Mouse (Mus musculus) telencephalon, adult 2 months (tissue): ENCODE results near the gene Bmp7.

Experiments
- DNase-seq: peaks from one replicate; pipeline ENCODE4 v3.0.0-alpha.2; 2011; ENCODE audit warnings: low read depth, low spot score

Bmp7 gene

DNA sequence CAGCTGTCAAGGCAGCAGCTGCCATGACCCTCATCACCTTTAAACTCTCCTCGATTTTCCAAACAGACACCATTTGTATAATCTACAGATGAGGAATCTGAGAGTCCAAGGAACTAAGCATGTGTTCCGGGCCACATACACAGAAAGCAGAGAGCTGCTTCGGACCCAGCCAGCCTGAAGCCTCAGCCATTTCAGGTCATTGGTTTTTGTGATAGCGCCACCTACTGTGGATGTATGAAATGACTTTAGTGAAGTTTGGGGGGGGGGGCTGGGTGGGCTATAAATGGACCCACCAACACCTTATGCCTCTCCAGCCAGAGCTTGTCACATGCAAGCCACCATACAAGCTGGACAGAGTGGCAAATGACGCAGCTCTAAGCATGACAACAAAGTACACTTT is 8.9 kb upstream of the Bmp7 start:
- DNase-seq, result no peak

DNA sequence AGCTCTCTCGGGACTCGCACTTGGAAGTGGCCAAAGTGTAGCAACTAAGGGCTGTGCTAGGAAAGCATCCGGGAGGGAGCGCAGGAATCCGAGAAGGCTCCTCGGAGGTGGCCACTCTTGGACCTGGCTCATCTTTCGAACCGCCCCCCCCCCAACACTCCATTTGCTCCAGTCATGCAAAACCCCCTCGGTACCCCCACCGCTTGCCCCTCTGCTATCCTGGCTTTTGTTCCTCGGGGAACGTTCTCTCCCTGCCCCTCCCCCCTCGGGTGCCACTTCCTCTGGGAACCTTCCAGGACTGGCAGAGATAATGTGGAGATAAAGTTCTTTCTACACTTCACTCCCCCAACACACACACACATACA is 660 bp upstream of the Bmp7 start:
- no peak for DNase-seq

DNA sequence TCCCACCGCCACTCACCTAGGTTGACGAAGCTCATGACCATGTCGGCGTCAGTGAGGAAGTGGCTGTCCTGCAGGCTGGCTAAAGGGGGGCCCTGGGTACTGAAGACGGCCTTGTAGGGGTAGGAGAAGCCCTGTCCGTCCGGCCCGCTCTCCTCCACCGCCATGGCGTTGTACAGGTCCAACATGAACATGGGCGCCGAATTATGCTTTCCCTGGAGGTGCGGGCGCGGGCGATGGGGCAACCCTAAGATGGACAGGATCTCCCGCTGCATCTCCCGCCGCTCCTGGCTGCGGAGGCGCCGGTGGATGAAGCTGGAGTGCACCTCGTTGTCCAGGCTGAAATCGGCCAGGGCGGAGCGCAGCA is 500 bp downstream of the Bmp7 start:
- DNase-seq, result no peak

DNA sequence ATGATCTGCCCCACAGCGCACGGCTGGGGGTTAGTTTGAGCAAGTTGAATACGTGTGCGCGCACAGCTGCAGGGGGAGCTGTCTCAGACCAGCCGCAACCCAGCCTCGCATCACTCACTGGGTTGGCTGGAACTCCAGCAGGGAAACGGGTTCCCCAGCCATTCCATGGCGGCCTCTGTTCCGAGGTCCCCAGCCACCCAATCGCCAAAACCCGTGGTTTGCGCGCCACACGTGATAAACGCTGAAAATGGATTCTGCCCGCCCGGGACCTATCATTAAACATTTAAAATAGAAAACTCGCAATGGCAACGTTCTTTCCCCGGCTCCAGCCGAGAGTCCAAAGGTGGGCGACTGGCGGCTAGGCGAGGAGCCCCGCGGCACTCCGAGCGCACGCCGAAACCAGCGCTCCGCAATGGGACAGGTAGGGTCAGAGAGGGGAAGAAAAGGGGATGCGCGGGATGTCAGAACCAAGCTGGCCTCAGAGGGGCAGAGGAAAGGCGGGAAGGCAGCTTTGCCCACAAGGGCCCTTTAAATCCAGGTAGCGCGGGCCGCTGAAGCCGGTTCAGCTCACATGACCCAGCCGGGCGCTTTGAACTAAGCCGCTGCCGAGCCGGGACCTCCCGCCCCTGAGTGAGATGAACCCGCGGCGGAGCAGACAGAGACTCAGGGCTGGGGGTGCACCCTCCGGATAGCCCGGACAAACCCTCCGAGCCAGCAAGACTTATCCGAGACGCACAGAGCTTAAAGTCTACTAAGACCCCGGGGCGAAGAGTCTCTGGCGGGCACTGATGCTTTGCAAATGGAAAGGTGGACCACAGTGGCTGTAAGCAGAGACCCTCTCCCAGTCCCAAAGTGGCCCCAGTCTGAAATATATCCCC is 1.1 kb downstream of the Bmp7 start:
- DNase-seq, result no peak

DNA sequence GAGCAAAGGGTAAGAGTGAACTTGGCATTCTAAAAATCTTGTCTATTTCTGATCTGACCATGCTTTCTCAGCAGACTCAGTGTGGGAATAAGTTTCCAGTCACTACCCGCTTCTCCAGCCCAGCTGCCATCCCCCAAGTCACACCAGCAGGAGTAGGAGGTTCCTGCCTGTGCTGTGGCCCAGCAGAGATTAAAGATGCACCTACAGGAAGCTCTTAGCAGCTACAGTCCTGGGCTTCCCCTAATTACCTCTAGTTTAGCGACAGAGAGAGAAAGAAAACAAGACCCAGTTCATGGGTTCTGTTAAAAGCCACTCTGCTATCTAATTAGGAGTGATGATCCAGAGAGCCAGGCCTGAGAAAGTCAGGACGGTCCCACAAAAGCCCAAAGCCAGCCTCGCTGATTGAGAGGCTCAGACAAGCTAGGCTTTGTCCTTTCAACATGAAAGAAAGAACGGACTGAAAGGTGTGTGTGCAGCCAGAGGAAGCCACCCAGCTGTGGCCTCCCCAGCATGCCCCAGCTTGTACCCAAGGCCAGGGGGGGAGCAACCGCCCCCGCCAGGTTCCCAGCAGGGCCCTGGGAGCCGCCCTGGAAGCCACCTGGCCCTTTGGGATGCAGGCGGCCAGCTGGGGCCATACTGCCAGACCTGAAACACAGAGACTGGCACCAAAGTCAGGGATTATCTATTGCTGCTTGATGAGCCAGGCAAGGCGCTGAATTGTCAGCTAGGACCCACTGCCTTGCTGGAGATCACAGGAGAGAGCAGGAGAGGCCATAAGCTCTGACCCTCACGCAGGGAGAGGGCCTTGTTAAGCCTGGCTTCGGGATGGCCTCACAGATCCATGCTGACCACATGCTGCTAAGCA is 2.6 kb downstream of the Bmp7 start:
- no peak for DNase-seq

DNA sequence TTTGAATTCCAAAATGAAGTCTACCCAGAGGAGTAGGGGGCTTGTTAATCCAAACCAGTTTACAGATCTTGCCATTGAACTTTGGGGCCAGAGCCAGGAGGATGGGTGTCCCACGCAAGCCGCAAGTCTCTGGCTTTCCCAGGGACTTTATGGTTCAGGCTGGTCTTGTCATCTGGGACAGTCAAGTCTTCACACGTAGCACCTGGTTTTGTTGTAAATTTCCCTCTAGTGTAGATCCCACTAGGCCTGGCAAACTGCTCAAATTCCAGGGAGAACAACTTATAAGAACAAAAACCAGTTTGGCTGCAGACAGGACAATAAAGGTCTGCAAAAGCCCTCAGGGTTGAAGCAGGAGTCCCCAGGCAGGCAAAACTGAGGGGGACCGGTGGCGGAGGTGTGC is 3.3 kb downstream of the Bmp7 start:
- DNase-seq, result no peak

DNA sequence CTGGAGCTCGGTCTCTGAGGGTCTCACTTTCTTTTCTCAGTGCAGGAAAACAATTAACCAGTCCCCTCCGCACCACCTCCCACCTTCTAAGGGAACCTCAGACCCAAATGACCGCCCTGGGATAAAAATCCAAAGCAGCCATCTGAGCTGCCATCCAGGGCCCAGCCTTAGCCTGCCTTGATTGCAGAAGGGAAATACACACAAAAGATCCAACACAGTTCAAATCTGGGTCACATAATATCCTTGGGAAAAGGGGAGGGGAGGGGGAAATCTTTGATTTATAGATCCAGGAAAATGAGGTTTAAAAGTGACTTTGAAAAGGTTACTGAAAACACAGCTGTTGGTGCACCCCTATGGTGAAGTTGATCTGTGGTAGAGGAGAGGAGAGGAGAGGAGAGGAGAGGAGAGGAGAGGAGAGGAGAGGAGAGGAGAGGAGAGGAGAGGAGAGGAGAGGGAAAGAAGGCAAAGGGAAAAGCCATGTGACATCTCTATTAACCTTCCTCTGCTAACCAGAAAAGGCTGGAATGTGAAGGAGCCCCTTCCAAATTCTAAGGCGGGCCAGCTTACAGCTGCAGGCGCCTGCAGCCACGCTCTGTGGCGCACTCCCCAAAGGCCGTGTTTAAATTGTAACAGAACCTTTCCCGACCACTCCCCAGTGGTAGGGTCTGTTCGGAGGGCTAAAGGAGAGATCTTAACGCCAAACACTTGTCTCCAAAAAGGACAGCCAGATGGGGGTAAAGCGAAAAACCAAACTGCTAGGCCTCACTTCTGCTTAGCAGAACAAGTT is 4.2 kb downstream of the Bmp7 start:
- DNase-seq, result no peak

DNA sequence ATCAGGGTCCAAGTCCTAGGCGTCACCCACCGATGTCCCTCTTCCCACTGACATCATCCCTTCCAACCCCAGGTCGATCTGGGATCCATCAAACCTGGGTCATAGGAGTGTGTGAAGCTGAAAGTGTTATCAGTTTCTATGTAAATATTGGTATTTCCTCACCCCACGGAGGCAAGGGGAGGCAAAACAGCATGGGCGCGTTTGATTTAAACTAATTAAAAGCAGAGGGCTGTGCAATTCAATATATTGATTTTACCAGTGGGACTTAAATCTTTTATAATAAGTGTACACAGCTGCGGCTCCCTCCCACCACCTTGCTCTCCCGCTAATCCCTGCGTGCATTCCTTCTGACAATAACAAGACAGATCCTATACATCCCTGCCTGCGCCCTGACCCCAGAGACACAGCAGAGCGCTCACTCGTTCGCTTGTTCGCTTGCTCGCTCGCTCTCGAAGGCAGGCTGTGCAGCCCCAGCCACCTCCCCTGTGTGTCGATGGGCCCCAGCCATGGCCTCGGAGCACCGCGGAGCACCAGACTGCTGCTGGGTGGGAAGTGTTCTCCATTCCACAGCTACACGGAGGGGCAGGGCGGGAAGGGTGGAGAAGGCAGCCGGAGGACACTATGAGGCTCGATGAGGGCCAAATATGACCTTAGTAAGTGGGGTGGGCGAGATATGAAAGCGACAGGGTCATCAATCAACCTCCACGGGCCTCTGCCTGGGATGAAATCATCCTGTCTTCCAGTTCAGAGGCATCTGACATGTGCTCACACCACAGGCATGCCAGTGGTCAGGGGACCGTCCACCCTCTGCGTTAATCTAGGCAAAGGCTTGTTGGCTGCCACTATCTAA is 5.0 kb downstream of the Bmp7 start:
- DNase-seq, result no peak

DNA sequence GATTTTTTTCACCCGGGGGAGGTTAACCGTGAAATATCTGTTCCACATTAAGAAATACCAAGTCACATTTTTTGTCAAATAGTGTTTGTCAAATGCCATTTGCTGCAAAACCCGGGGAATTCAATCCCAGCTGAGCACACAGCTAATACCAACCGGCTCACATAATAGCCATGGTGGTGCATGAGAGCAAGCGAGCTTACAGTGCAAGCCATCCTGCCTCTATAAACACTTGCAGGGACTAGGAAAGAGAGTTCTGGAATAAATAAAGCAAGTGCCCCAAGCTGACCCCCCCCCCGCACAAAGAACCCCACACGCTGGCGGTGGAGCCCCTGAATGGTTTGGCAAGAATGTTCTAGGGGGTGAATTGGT is 5.7 kb downstream of the Bmp7 start:
- DNase-seq, result no peak

DNA sequence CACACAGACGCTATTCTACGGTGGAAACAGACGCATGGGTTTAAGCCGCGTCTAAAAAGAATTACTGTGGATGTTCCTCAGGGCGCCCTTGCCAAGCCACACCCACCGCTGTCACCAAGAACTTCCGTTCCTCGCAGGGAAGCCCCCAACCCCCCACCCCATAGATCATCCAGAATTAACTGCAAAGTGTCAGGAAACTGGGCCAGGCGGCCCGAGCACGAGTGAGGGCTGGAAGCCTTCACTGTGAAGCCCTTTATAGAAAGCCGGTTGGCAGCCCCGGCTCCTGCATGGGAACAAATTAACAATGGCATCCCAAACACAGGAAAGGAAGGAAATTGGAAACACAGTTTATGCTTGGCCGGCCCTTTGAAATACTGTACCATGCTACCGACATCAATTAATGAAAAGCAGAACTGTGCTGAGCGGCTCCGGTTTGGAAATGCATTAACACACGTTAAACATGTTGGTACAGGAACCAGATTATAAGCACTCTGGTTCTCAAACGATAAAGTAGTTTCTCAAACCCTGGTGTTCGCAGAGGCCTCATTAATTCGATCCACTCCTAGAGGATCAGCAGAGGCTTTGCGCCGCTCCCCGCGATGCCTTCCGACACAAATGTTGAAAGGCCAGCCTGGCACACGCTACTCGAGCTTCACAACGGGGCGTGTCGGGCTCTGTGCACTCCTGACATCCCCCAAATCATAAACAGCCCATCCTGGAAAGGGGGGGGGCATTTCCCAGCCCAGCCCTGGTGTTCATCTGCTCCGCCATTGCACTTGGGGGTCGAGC is 6.3 kb downstream of the Bmp7 start:
- no peak for DNase-seq

DNA sequence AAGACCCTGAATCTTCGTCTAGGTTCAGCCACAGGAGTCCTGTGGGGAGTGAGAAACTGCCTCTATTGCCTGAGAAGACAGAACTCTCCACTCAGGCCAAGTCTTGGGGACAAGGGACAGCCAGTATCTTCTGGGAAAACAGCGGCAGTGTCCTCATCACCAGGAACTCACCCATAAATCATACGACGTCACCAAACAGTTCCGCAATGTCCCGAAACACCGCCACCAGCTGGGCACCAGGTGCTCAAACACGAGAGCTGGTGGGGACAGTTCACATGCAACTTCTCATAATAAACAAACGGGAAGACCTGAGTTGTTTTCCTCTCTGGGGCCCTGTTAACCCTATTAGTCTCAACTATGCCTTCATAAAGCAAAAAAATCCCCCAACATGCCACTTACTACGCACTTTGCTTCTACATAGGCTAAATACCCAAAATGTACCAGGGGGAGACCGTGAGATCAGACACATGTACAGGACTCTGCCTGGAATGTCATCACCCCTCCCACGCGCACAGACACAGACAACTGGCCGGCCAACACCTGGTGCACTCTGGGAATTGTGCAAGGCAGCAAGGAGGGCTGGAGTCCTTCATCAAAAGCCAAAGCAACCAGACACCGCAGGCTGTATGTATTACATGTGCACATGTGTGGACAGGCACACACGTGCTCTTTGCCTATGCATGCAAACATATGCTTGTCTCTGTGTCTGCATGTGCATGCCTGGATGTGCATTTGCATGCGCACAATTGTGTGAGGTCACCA is 8.8 kb downstream of the Bmp7 start:
- DNase-seq, result no peak

DNA sequence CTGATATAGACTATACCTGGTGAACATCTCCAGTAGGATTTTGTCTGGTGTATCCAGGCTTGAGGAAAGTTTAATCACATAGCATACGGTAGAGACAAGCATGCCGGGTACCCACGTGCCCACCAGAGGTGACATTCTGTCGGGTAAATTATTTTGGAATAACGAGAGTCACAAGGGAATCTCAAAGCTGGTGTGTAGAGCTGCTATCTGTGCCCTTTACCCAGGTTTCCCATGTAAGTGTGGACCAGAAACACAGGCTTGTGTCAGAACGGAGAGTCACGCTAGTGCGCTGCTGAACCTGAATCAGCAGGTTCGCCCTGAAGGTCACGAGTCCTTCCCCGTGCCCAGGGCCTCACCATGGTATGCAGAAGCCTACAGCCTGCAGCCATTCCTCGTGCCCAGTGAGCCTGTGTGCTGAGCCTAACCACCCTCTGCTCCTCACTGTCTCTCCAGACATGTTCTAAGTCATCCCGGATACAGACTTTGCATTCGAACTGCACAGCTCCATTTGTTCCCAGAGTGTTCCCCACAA is 10.2 kb downstream of the Bmp7 start:
- DNase-seq, result no peak

DNA sequence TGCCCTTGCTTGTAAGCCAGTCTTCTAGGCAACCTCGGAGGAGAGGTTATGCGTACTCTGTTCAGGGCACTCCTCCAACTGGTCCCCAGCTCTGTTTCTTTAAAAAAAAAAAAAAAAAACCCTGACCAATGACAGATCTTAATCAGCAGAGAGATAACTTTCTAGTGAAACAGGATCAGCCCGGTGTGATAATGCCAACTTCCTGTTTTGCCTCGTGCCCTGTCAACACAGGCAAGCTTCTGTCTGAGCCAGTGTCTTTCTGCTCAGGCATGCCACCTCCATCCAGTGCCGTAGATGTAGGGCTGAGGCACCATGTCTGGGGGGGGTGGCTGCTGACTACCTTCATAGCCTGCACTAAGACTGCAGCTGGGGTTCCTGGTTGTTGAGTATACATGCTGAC is 12.5 kb downstream of the Bmp7 start:
- no peak for DNase-seq

DNA sequence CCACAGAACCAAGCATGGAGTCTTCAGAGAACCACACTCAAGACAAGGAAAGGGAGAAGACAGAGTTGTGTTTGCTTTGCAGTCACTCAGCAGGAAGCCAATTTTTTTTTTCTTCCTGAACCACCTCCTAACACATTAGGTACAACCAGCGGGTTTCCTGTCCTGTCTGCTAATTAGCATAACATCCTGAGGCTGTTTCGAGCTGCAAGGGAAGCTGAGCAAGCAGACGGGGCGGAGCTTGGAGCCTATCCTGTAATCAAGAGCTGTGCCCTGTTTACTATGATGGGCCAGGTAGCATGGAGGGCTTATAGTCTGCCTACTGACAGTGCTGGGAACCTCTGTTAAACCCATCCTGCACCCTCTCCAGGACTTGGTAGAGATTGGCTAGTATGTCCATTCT is 13.8 kb downstream of the Bmp7 start:
- no peak for DNase-seq

DNA sequence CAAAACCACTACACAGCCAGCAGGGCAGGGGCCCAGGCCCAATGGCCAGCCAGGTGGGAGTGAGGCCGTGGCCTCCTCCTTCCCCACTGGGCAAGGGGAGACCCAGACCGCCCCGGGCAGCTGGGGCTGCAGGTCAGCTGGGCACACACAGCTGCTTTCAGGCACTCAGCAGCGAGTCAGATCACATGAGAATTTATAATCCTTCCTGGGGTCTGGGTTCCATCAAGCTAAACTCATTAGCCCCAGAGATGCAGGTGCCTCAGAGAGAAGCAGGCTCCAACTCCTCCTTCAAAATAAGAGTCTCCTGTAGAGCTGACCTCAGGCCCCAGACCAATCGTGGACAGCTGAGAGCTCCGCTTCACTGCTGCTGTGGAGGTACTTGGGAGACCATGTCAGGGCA is 15.2 kb downstream of the Bmp7 start:
- DNase-seq, result no peak

DNA sequence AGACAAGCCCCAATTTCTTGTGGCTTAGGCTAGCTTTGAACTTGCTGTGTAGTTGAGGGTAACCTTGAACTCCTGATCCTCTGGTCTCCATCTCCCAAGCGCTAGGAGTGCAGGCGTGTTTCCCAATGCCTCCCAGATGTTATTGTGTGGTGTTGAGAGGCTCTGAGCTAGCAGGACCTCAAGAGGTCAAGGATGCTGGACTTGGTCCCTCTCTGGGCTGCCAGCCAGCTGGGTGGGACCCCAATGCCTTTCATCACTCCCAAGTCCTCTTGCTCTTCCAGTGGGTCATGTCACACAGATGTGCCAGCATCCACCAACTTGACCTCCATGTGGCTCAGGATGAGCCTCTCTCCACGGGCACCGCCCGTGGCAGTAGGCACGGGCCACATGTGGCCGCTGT is 16.9 kb downstream of the Bmp7 start:
- no peak for DNase-seq

DNA sequence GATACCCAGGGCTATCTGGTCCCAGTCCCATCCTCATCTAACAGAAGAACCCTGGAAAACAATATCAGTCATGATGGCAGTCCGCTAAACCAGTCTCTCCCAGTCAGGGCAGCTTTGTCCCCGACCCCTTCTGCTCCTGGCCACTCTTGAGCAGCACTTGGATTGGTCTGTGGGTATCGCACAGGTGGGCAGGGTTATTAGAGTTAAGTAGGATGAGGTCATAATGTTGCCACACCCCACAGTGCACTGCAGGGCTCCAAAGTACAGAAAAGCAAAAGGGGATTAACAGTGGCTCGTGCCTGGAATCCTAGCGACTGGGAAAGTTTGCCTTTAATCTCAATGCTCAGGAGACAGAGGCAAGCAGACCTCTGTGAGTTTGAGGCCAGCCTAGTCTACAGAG is 17.5 kb downstream of the Bmp7 start:
- DNase-seq, result no peak

DNA sequence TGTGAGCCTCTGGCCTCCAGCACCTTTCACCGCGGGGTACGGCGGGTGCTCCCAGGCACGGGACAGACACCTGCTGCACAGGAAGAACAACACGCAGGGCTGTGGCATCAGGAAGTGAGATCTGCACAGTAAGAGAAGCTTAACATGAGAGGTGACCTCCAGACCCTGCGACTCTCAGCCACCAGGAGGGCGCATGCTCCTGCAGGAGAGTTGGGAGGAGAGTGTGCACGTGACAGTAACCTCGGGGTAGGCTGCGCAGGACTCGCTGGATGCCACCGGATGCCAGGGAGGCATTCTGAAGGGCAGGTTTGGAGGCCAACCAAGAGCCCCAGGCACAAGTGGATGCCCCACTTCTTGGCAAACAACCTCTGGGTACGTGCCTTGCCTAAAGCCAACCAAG is 26.1 kb downstream of the Bmp7 start:
- DNase-seq, result no peak

DNA sequence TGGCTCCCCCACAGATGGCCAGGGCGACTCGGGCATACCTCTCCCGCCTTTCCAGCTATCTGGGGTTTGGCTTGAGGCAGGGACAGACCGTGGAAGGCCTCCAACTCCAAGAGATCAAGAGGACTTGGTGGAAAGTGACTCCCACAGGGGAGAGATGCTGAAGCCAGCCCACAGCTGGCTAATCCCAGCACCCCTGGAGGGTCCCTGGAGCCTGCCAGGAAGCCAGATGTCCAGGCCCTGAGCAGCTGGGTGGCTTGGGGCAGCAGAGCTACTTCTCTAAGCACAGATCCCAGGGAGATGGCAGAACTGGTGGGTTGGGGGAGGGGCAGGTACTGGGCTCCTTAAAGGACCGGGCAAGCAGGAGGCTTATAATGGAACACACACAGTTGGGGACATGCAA is 28.4 kb downstream of the Bmp7 start:
- DNase-seq, result no peak

DNA sequence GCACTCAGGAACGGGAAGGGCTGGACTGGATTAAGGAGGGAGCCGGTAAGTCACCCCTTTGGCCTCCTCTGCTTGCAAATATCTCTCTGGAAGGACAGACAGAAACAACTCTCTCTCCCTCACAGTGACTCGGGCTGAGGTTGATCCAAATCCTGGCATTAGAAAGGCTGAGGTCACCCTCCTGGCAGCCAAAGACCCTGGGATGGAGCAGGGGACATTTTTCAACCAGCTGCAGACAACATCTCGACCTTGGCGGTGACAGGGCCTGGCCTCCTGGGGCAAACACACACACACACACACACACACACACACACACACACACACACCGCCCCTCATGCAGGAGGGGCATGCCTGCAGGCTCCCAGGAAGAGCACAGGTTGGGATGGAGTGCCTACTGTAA is 29.0 kb downstream of the Bmp7 start:
- no peak for DNase-seq
